Mouse (Mus musculus) urinary bladder, postnatal 25 days (tissue): ENCODE data around the gene Lrrc3c.

Experiments used
- DNase-seq: peaks from one replicate; pipeline ENCODE4 v3.0.0; 2022; ENCODE audit warnings: low spot score

The Lrrc3c gene

GRCm38 (mm10) chr11:98597991-98598390 lies at the start of gene Lrrc3c:
TSS of gene Lrrc3c (plus strand) at chr11:98598291.
- no peak for DNase-seq

GRCm38 (mm10) chr11:98549363-98549762 lies 48.7 kb upstream of the Lrrc3c start:
- DNase-seq: no peak

GRCm38 (mm10) chr11:98550311-98550974 lies 47.6 kb upstream of the Lrrc3c start:
- DNase-seq: no peak

- DNase-seq: peak; percentile 89
Observed at GRCm38 (mm10) chr11:98550975-98551828, 46.9 kb upstream of the Lrrc3c start, which contains the start of gene Zpbp2. TSS of gene Zpbp2 (plus strand) at chr11:98551097.

- no peak for DNase-seq
Observed at GRCm38 (mm10) chr11:98553966-98554365, 44.1 kb upstream of the Lrrc3c start.

GRCm38 (mm10) chr11:98555124-98555700 lies 42.9 kb upstream of the Lrrc3c start:
- no peak for DNase-seq

- DNase-seq: no peak
Observed at GRCm38 (mm10) chr11:98560942-98561341, 37.1 kb upstream of the Lrrc3c start.

GRCm38 (mm10) chr11:98563025-98563424 lies 35.1 kb upstream of the Lrrc3c start:
- DNase-seq: no peak

GRCm38 (mm10) chr11:98563921-98564414 lies 34.1 kb upstream of the Lrrc3c start:
- no peak for DNase-seq

GRCm38 (mm10) chr11:98568326-98568725 lies 29.8 kb upstream of the Lrrc3c start:
- no peak for DNase-seq

GRCm38 (mm10) chr11:98569461-98569860 lies 28.6 kb upstream of the Lrrc3c start:
- no peak for DNase-seq

GRCm38 (mm10) chr11:98577776-98578175 lies 20.3 kb upstream of the Lrrc3c start:
- DNase-seq: no peak

- DNase-seq: no peak
Observed at GRCm38 (mm10) chr11:98580301-98581121, 17.6 kb upstream of the Lrrc3c start.

GRCm38 (mm10) chr11:98581286-98582029 lies 16.6 kb upstream of the Lrrc3c start:
- DNase-seq: no peak

GRCm38 (mm10) chr11:98582030-98582388 lies 16.1 kb upstream of the Lrrc3c start:
- no peak for DNase-seq

GRCm38 (mm10) chr11:98582551-98583264 lies 15.4 kb upstream of the Lrrc3c start:
- no peak for DNase-seq

GRCm38 (mm10) chr11:98583265-98583552 lies 14.9 kb upstream of the Lrrc3c start:
- no peak for DNase-seq

- no peak for DNase-seq
Observed at GRCm38 (mm10) chr11:98583571-98583970, 14.5 kb upstream of the Lrrc3c start.

- no peak for DNase-seq
Observed at GRCm38 (mm10) chr11:98584146-98584545, 13.9 kb upstream of the Lrrc3c start.

GRCm38 (mm10) chr11:98584629-98585177 lies 13.4 kb upstream of the Lrrc3c start:
- no peak for DNase-seq
